In the genomic region with DNA sequence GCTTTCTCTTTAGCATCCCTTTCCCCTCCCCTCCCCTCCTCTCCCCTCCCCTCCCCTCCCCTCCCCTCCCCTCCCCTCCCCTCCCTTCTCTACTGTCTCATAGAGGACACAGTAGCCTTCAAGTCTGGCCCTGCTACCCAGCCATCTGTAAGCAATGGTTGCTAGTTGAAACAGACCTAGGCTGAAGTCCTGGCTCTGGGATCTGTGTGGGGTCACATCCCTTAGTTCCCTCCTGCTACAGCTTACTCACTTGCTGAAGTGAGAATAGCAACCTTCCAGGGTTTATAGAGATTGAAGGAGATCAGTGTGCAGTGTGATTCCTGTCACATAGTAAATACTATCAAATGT, we compare ENCODE assay signal across 28 mouse cellular contexts. TPM values are rescaled to one million over a fixed set of nuclear protein-coding genes. Genes with fewer than 3 reads are reported as not detected.
DNase-seq lines count a peak whose midpoint lies in the region; ATAC-seq and TF ChIP-seq lines count a peak whose summit lies in the region.
"Had no signal": no experiment of that assay in that cellular context is flagged by ENCODE, and none has a peak within 500 bp of the region (broad histone marks: within the 10 kb centered on the region; RNA-seq: fewer than 3 reads in every experiment).

No protein-coding gene starts in this region.

- no peak for TF ChIP-seq POLR2A in heart, adult 2 months (IDR thresholded peaks at IDR 0.05; ENCODE audit: insufficient read depth, low read depth, low read length)

- DNase-seq in cerebellum, adult 9-10 months: peak; percentile 15
- DNase-seq in cerebellum, adult 8-10 months: no peak
- DNase-seq in heart, adult 2 months: no peak
- no peak for DNase-seq in heart, adult 18-20 months
- no peak for DNase-seq in kidney, postnatal 4 days
- DNase-seq in left cerebral cortex, adult 18-20 months (ENCODE audit: low spot score in 2 of 2): no peak
- no peak for DNase-seq in thymus, postnatal 25 days
- DNase-seq: adrenal gland, adult 8-10 months; cerebellum, postnatal 36 days; kidney, adult 8-10 months; kidney, postnatal 14 days; liver, embryonic 13.5 days; lung, adult 18-20 months; right cerebral cortex, postnatal 4 days; thymus, adult 18-20 months; thymus, postnatal 36 days had no signal

- TF ChIP-seq EP300 in heart, adult 2 months (IDR thresholded peaks at IDR 0.05; ENCODE audit: insufficient read depth, low read depth, low read length): no peak

- H3K9ac ChIP-seq in heart, adult 2 months (ENCODE audit: low read depth, low read length): no peak overlapping the region
- no peak overlapping the region for H3K9ac ChIP-seq in kidney, embryonic 16.5 days (replicated peaks; ENCODE audit: low read length)
- H3K9ac ChIP-seq: heart, embryonic 15.5 days; limb, embryonic 15.5 days; liver, embryonic 13.5 days had no signal

- peaks cover 24% of the 10 kb centered on the region for H3K4me1 ChIP-seq in heart, adult 2 months (ENCODE audit: control insufficient read depth, insufficient read depth, low read length)
- peaks cover 29% of the 10 kb centered on the region for H3K4me1 ChIP-seq in kidney, embryonic 16.5 days (ENCODE audit: insufficient read depth, low read length)

- H3K27me3 ChIP-seq in heart, adult 2 months (ENCODE audit: control insufficient read depth, insufficient read depth, low read length): no peaks in the 10 kb centered on the region
- no peaks in the 10 kb centered on the region for H3K27me3 ChIP-seq in kidney, embryonic 16.5 days (ENCODE audit: insufficient read depth, low read length)
- H3K27me3 ChIP-seq: CH12.LX; heart, embryonic 15.5 days; limb, embryonic 15.5 days had no signal

- no peak overlapping the region for H3K4me2 ChIP-seq in kidney, embryonic 16.5 days (replicated peaks; ENCODE audit: low read depth, low read length)
- H3K4me2 ChIP-seq: heart, embryonic 15.5 days; limb, embryonic 15.5 days; liver, embryonic 13.5 days had no signal

- no peak for TF ChIP-seq CTCF in heart, adult 2 months (IDR thresholded peaks at IDR 0.05)

- H3K9me3 ChIP-seq in kidney, embryonic 16.5 days (ENCODE audit: low read length): no peaks in the 10 kb centered on the region
- H3K9me3 ChIP-seq: heart, embryonic 10.5 days; heart, embryonic 15.5 days; limb, embryonic 15.5 days; liver, embryonic 13.5 days had no signal

- no peak for ATAC-seq in kidney, embryonic 16.5 days (ENCODE audit: low FRiP score, low TSS enrichment)
- ATAC-seq: activated CD4-positive, CD25-positive, alpha-beta regulatory T cell, adult 4 months; forebrain, embryonic 14.5 days; intestine, embryonic 16.5 days; lung, postnatal 0 days had no signal

- peak overlapping the region; percentile 41; the same call in 1 of the 2 replicates for H3K27ac ChIP-seq in heart, adult 2 months
- peak overlapping the region; percentile 52 for H3K27ac ChIP-seq in kidney, embryonic 16.5 days (ENCODE audit: low read length)
- H3K27ac ChIP-seq: heart, embryonic 15.5 days; liver, embryonic 13.5 days; macrophage; stomach, postnatal 0 days had no signal

- no peak overlapping the region for H3K4me3 ChIP-seq in heart, adult 2 months
- H3K4me3 ChIP-seq in kidney, embryonic 16.5 days (ENCODE audit: low read length): no peak overlapping the region
- H3K4me3 ChIP-seq: heart, embryonic 10.5 days; heart, embryonic 15.5 days; layer of hippocampus, adult 2 months; limb, embryonic 15.5 days; liver, embryonic 13.5 days had no signal

- intact Hi-C loops in heart, adult 2 months (cut with DNase I): no loop called here

- H3K79me2 ChIP-seq in heart, adult 2 months (replicated peaks; ENCODE audit: control insufficient read depth, insufficient read depth, low read length): 0 out of 2 replicates have a peak, but pooled peaks cover 2% of the 10 kb centered on the region

- peaks cover 27% of the 10 kb centered on the region for H3K36me3 ChIP-seq in heart, adult 2 months (ENCODE audit: control insufficient read depth, insufficient read depth, low read length)
- H3K36me3 ChIP-seq in kidney, embryonic 16.5 days (ENCODE audit: insufficient read depth, low read length): no peaks in the 10 kb centered on the region
- H3K36me3 ChIP-seq: heart, embryonic 15.5 days; limb, embryonic 15.5 days; liver, embryonic 13.5 days had no signal

RNA-seq across cellular contexts. Expression of a gene that starts 10.4 kb away (rescaled TPM):
- 10 to 100 TPM; 16.1 to 16.2 TPM for total RNA-seq in heart, adult 2 months (2021)
- polyA plus RNA-seq in heart, adult 2 months (2012; rRNA removed): 11.5 and 22.4 TPM in 2 replicates
- total RNA-seq in heart, adult 18-20 months (2021): 10 to 100 TPM; 16.4 to 16.5 TPM
- 1.3 and 1.5 TPM in 2 replicates for polyA plus RNA-seq in kidney, embryonic 16.5 days (2015; fragmentation: Nextera tagmentation; extraction: Ambion mirVana)
- total RNA-seq in left cerebral cortex, adult 18-20 months (2021): 100 to 1,000 TPM; 106 to 114 TPM

RNA-seq across cellular contexts. Expression of a gene that starts 27.4 kb away (rescaled TPM):
- 10 to 100 TPM in 1 of 2 experiments, 1 to 10 TPM in 1; 9.2 to 12.3 TPM for total RNA-seq in heart, adult 2 months (2021)
- 4.1 and 6.5 TPM in 2 replicates for polyA plus RNA-seq in heart, adult 2 months (2012; rRNA removed)
- total RNA-seq in heart, adult 18-20 months (2021): 10 to 100 TPM; 11.4 to 11.5 TPM
- 37.9 and 39.3 TPM in 2 replicates for polyA plus RNA-seq in kidney, embryonic 16.5 days (2015; fragmentation: Nextera tagmentation; extraction: Ambion mirVana)
- total RNA-seq in left cerebral cortex, adult 18-20 months (2021): 10 to 100 TPM; 12.6 to 14.4 TPM

Comparison
In these comparisons a context has a peak if more than half of its experiments do, and no peak if none do; other contexts are left out.
1. RNA of a gene that starts 10.4 kb away (total RNA-seq): 106 to 114 TPM in left cerebral cortex, adult 18-20 months; 16.4 to 16.5 TPM in heart, adult 18-20 months and 16.1 to 16.2 TPM in heart, adult 2 months; every median in the first group is over 4 times any median in the second.